Mouse (Mus musculus): ENCODE data around the gene Asic5. TPM values are rescaled to one million over a fixed set of nuclear protein-coding genes. Genes with fewer than 3 reads are reported as not detected.

Gene Asic5
- total and polyA plus RNA-seq, 3 experiments: not detected

DNA sequence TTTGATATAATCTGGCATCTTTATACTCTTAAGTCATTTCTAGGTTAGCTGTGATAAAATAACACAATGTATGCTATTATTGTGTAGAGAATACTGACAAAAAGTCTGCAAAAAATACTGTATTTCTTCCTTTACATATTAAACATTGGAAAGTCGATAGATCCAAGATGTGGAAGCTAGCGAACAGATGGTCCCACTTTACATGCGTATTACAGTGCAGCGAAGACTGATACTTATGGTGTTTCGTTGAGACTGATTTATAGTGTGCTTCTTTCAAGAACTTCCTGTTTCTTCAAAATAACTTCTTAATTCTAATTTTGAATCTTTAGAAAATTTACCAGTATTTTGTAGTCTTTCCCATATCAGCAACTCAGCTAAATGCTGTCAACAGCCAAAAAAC is 24.6 kb upstream of the Asic5 start:
- H3K4me1 ChIP-seq (ENCODE audit: control insufficient read depth in 1 of 2, insufficient read depth in 2 of 2): no peaks in the 10 kb centered on the region
- dilution Hi-C loops (cut with MboI; ENCODE audit: extremely low pct_ligation_motif_present, extremely low pct_unique_long_range_greater_than_20kb, low sequenced_read_pairs): no loop called here
- no peak overlapping the region for H3K9ac ChIP-seq (ENCODE audit: insufficient read depth, low read depth)
- H3K4me3 ChIP-seq (replicated peaks in 1 of 3; ENCODE audit: low read depth in 2 of 3, low read length in 2 of 3, poor library complexity in 1 of 3): no peak overlapping the region
- no peak overlapping the region for H3K27ac ChIP-seq (ENCODE audit: insufficient read depth, low read depth)
- H3K4me2 ChIP-seq (ENCODE audit: insufficient read depth, low read depth, poor library complexity, severe bottlenecking): no peak overlapping the region
- peaks cover 16 to 37% of the 10 kb centered on the region in 2 experiments for H3K36me3 ChIP-seq (replicated peaks in 1 of 2; ENCODE audit: control insufficient read depth in 1 of 2, insufficient read depth in 1 of 2, low read length in 1 of 2)
- DNase-seq (ENCODE audit: extremely low read depth): no peak
- in situ Hi-C loops (cut with MboI; ENCODE audit: low pct_ligation_motif_present, low pct_unique_long_range_greater_than_20kb, low sequenced_read_pairs): no loop called here
- H3K27me3 ChIP-seq (replicated peaks): no peaks in the 10 kb centered on the region
- TF ChIP-seq TBP (conservative IDR thresholded peaks at IDR 0.05; ENCODE audit: low read depth, low read length): no peak
- TF ChIP-seq CHD2 (IDR thresholded peaks at IDR 0.05; ENCODE audit: low read length): no peak
- no peak for TF ChIP-seq ZNF384 (IDR thresholded peaks at IDR 0.05; ENCODE audit: low read depth, low read length)
- TF ChIP-seq IRF4 (IDR thresholded peaks at IDR 0.05; ENCODE audit: low read depth, low read length): no peak
- H3K9me3 ChIP-seq (replicated peaks; ENCODE audit: low read length): no peaks in the 10 kb centered on the region
- no peaks in the 10 kb centered on the region for H3K79me2 ChIP-seq (replicated peaks; ENCODE audit: control insufficient read depth, extremely low read depth, insufficient read depth, poor library complexity, severe bottlenecking)

DNA sequence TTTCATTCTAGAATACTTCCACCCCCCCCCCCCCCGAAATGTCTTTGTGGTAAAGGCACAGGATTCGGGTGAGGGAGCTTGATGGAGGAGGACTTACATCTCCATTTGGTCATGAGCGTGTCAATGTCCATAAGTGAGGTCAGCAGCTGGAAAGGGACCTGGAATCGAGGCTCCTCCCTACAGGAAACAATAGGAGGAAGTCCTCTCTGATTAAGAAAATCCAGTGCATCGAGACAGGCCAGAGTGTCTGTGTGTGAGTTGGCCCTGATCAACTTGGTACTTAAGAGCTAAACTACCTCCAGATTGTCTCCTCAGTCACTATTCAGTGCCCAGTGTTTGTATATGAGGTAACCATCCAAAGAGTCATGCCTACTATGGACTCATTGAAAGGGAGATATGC is 20.8 kb upstream of the Asic5 start:
- no peaks in the 10 kb centered on the region for H3K79me2 ChIP-seq (replicated peaks; ENCODE audit: control insufficient read depth, extremely low read depth, insufficient read depth, poor library complexity, severe bottlenecking)
- H3K4me3 ChIP-seq (replicated peaks in 1 of 3; ENCODE audit: low read depth in 2 of 3, low read length in 2 of 3, poor library complexity in 1 of 3): no peak overlapping the region
- TF ChIP-seq TCF12 (IDR thresholded peaks at IDR 0.05; ENCODE audit: low read depth, low read length) (no peak), CTCF (conservative IDR thresholded peaks at IDR 0.05 in 1 of 2, IDR thresholded peaks at IDR 0.05 in 1 of 2; ENCODE audit: low read depth in 2 of 2, low read length in 2 of 2) (no peak)
- DNase-seq (ENCODE audit: extremely low read depth): no peak
- in situ Hi-C loops (cut with MboI; ENCODE audit: low pct_ligation_motif_present, low pct_unique_long_range_greater_than_20kb, low sequenced_read_pairs) (no loop called here), dilution Hi-C loops (cut with MboI; ENCODE audit: extremely low pct_ligation_motif_present, extremely low pct_unique_long_range_greater_than_20kb, low sequenced_read_pairs) (no loop called here)
- no peak overlapping the region for H3K27ac ChIP-seq (ENCODE audit: insufficient read depth, low read depth)
- H3K36me3 ChIP-seq (replicated peaks in 1 of 2; ENCODE audit: control insufficient read depth in 1 of 2, insufficient read depth in 1 of 2, low read length in 1 of 2): peaks cover 0 to 6% of the 10 kb centered on the region in 2 experiments
- H3K4me1 ChIP-seq (ENCODE audit: control insufficient read depth in 1 of 2, insufficient read depth in 2 of 2): no peaks in the 10 kb centered on the region
- no peaks in the 10 kb centered on the region for H3K9me3 ChIP-seq (replicated peaks; ENCODE audit: low read length)
- H3K9ac ChIP-seq (ENCODE audit: insufficient read depth, low read depth): no peak overlapping the region
- no peak overlapping the region for H3K4me2 ChIP-seq (ENCODE audit: insufficient read depth, low read depth, poor library complexity, severe bottlenecking)
- H3K27me3 ChIP-seq (replicated peaks): no peaks in the 10 kb centered on the region

DNA sequence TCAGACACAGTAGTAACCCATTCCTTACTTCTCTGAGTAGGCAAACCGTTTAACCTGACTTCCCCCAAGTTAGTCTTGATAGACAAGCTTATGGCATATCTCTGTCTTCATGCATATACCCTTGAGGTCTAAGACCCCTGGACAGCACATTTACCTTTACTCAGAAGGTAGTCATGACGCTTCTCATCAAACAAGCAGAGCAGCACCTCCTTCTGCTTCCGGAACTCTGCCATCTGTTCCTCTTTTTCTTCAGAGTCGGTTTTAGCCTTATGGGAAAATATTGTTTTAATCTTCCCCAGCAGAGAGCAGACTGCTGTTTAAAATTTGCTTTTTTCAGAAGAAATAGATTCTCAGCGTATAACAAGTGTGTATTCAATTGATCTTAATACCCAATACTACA is 18.3 kb upstream of the Asic5 start:
- Histone ChIP-seq H3K36me3 (replicated peaks in 1 of 2; ENCODE audit: control insufficient read depth in 1 of 2, insufficient read depth in 1 of 2, low read length in 1 of 2) (no peaks in the 10 kb centered on the region), H3K9me3 (replicated peaks; ENCODE audit: low read length) (no peaks in the 10 kb centered on the region), H3K9ac (ENCODE audit: insufficient read depth, low read depth) (no peak overlapping the region), H3K79me2 (replicated peaks; ENCODE audit: control insufficient read depth, extremely low read depth, insufficient read depth, poor library complexity, severe bottlenecking) (no peaks in the 10 kb centered on the region), H3K27ac (ENCODE audit: insufficient read depth, low read depth) (no peak overlapping the region), H3K4me1 (ENCODE audit: control insufficient read depth in 1 of 2, insufficient read depth in 2 of 2) (no peaks in the 10 kb centered on the region), H3K4me3 (replicated peaks in 1 of 3; ENCODE audit: low read depth in 2 of 3, low read length in 2 of 3, poor library complexity in 1 of 3) (no peak overlapping the region), H3K27me3 (replicated peaks) (no peaks in the 10 kb centered on the region), H3K4me2 (ENCODE audit: insufficient read depth, low read depth, poor library complexity, severe bottlenecking) (no peak overlapping the region)
- dilution Hi-C loops (cut with MboI; ENCODE audit: extremely low pct_ligation_motif_present, extremely low pct_unique_long_range_greater_than_20kb, low sequenced_read_pairs) (no loop called here), in situ Hi-C loops (cut with MboI; ENCODE audit: low pct_ligation_motif_present, low pct_unique_long_range_greater_than_20kb, low sequenced_read_pairs) (no loop called here)
- DNase-seq (ENCODE audit: extremely low read depth): no peak
- TF ChIP-seq HCFC1 (IDR thresholded peaks at IDR 0.05; ENCODE audit: low read depth, low read length) (no peak), MYC (IDR thresholded peaks at IDR 0.05; ENCODE audit: low read depth, low read length) (no peak), EP300 (IDR thresholded peaks at IDR 0.05; ENCODE audit: low read length) (no peak), NELFE (IDR thresholded peaks at IDR 0.05; ENCODE audit: low read depth, low read length) (no peak), MXI1 (IDR thresholded peaks at IDR 0.05; ENCODE audit: low read depth, low read length) (no peak), JUND (conservative IDR thresholded peaks at IDR 0.05; ENCODE audit: low read depth, low read length) (no peak)

Data from CH12.LX (cell line).